Mouse (Mus musculus) MEL (cell line): Measurements from ENCODE around the gene Lmo7. TPM values are rescaled to one million over a fixed set of nuclear protein-coding genes. Genes with fewer than 3 reads are reported as not detected.

Experiments used
- DNase-seq: peaks from one replicate; pipeline ENCODE4 v3.0.0; 2011; ENCODE audit warnings: low read depth, low spot score
- H3K27ac ChIP-seq: 2 replicates; pipeline ENCODE4 v1.5.1; 2012; ENCODE audit warnings: low read depth, mild to moderate bottlenecking, control low read depth, low read length, moderate library complexity; ENCODE audit not compliant: control insufficient read depth
- H3K27me3 ChIP-seq, 2 experiments: fragments of 150-350 bp in 1 of 2; sonication (generic) in 1 of 2; 2 replicates each; pipeline ENCODE4 v1.6.1; 2012; ENCODE audit warnings: low read length in 2 of 2, mild to moderate bottlenecking in 2 of 2, improper control_type of control experiment in 1 of 2, moderate library complexity in 1 of 2; ENCODE audit not compliant: insufficient read depth in 2 of 2, control insufficient read depth in 1 of 2
- H3K36me3 ChIP-seq, 2 experiments: 2 replicates each; pipeline ENCODE4 v1.6.1; 2012 to 2014; ENCODE audit warnings: low read length in 2 of 2, improper control_type of control experiment in 1 of 2, inconsistent platforms in 1 of 2, mild to moderate bottlenecking in 1 of 2; ENCODE audit not compliant: insufficient read depth in 2 of 2, control insufficient read depth in 1 of 2
- H3K4me1 ChIP-seq, 2 experiments: fragments of 150-350 bp in 1 of 2; sonication (generic) in 1 of 2; 2 replicates each; pipeline ENCODE4 v1.6.1; 2012; ENCODE audit warnings: low read length in 2 of 2, improper control_type of control experiment in 1 of 2, mild to moderate bottlenecking in 1 of 2; ENCODE audit not compliant: insufficient read depth in 2 of 2, control insufficient read depth in 1 of 2
- H3K4me3 ChIP-seq, 2 experiments: fragments of 150-350 bp in 1 of 2; sonication (generic) in 1 of 2; 2 replicates each; pipeline ENCODE4 v1.5.1; 2012; ENCODE audit warnings: low read depth in 2 of 2, low read length in 2 of 2, mild to moderate bottlenecking in 2 of 2, moderate library complexity in 2 of 2, control low read depth in 1 of 2, improper control_type of control experiment in 1 of 2; ENCODE audit not compliant: control insufficient read depth in 1 of 2, insufficient read depth in 1 of 2
- H3K79me2 ChIP-seq: 2 replicates; pipeline ENCODE4 v1.6.1; 2012; ENCODE audit warnings: mild to moderate bottlenecking, low read length, moderate library complexity; ENCODE audit not compliant: control insufficient read depth, poor library complexity, insufficient read depth
- H3K9ac ChIP-seq: 2 replicates; pipeline ENCODE4 v1.6.1; 2012; ENCODE audit warnings: low read depth, mild to moderate bottlenecking, control low read depth, low read length, moderate library complexity; ENCODE audit not compliant: control insufficient read depth, poor library complexity, severe bottlenecking
- H3K9me3 ChIP-seq: fragments of 150-350 bp; sonication (generic); replicated peaks from 2 replicates; pipeline ENCODE4 v1.6.1; 2012; ENCODE audit warnings: mild to moderate bottlenecking, low read length, improper control_type of control experiment, moderate library complexity; ENCODE audit not compliant: insufficient read depth
- CHD1 ChIP-seq: IDR thresholded peaks from 2 replicates; pipeline ENCODE4 v1.6.1; 2012; ENCODE audit warnings: low read depth, mild to moderate bottlenecking, inconsistent platforms, low read length, improper control_type of control experiment
- CTCF ChIP-seq, 3 experiments: IDR thresholded peaks in 2 of 3; conservative IDR thresholded peaks in 1 of 3; 2 replicates each; pipeline ENCODE4 v1.5.1; 2011 to 2012; ENCODE audit warnings: low read length in 3 of 3, low read depth in 2 of 3, mild to moderate bottlenecking in 2 of 3, improper control_type of control experiment in 1 of 3, inconsistent platforms in 1 of 3, mixed read lengths in 1 of 3, moderate library complexity in 1 of 3; ENCODE audit not compliant: control insufficient read depth in 1 of 3, insufficient read depth in 1 of 3, poor library complexity in 1 of 3, severe bottlenecking in 1 of 3
- KAT2A ChIP-seq: conservative IDR thresholded peaks from 2 replicates; pipeline ENCODE4 v1.6.1; 2012; ENCODE audit warnings: low read depth, low read length, improper control_type of control experiment, inconsistent platforms
- MAFK ChIP-seq: IDR thresholded peaks from 2 replicates; pipeline ENCODE4 v1.6.1; 2011; ENCODE audit warnings: low read depth, mild to moderate bottlenecking, low read length, improper control_type of control experiment, borderline replicate concordance
- MAZ ChIP-seq: IDR thresholded peaks from 2 replicates; pipeline ENCODE4 v1.6.1; 2012; ENCODE audit warnings: low read depth, mild to moderate bottlenecking, inconsistent platforms, low read length, improper control_type of control experiment
- POLR2A ChIP-seq, 2 experiments: IDR thresholded peaks; 2 replicates each; pipeline ENCODE4 v1.6.1; 2011 to 2012; ENCODE audit warnings: low read length in 2 of 2, mild to moderate bottlenecking in 2 of 2, control low read depth in 1 of 2, improper control_type of control experiment in 1 of 2, low read depth in 1 of 2, moderate library complexity in 1 of 2; ENCODE audit not compliant: control insufficient read depth in 1 of 2, insufficient read depth in 1 of 2, poor library complexity in 1 of 2
- RCOR1 ChIP-seq: IDR thresholded peaks from 2 replicates; pipeline ENCODE4 v1.6.1; 2012; ENCODE audit warnings: low read depth, mild to moderate bottlenecking, inconsistent platforms, low read length, improper control_type of control experiment
- SIN3A ChIP-seq: IDR thresholded peaks from 2 replicates; pipeline ENCODE4 v1.6.1; 2012; ENCODE audit warnings: low read length, improper control_type of control experiment, inconsistent platforms
- SMC3 ChIP-seq: IDR thresholded peaks from 2 replicates; pipeline ENCODE4 v1.6.1; 2011; ENCODE audit warnings: low read depth, low read length, improper control_type of control experiment
- TBP ChIP-seq: IDR thresholded peaks from 2 replicates; pipeline ENCODE4 v1.8.0; 2011; ENCODE audit warnings: low read depth, low read length, improper control_type of control experiment
- TCF12 ChIP-seq: IDR thresholded peaks from 2 replicates; pipeline ENCODE4 v1.6.1; 2014; ENCODE audit warnings: low read depth, mild to moderate bottlenecking, inconsistent platforms, low read length, improper control_type of control experiment, moderate library complexity
- USF1 ChIP-seq: IDR thresholded peaks from 2 replicates; pipeline ENCODE4 v1.6.1; 2014; ENCODE audit warnings: low read depth, mild to moderate bottlenecking, inconsistent platforms, low read length, improper control_type of control experiment, moderate library complexity
- ZMIZ1 ChIP-seq: IDR thresholded peaks from 2 replicates; pipeline ENCODE4 v1.6.1; 2012; ENCODE audit warnings: low read depth, mild to moderate bottlenecking, inconsistent platforms, low read length, improper control_type of control experiment, moderate library complexity
- polyA plus RNA-seq, 2 experiments: library from polyadenylated mRNA; stranded (reverse) in 1 of 2; unstranded in 1 of 2; fragments of >175 nt in 1 of 2; fragments of >200 nt in 1 of 2; gene quantifications; 2 replicates each; pipeline versions ENCODE4 v1.2.1 to v1.2.4; 2012; ENCODE audit warnings: low replicate concordance in 2 of 2, low read depth in 1 of 2; ENCODE audit not compliant: insufficient read length in 2 of 2, insufficient read depth in 1 of 2, missing spikeins in 1 of 2
- total RNA-seq: library from RNA; depleted of rRNA; stranded (reverse); fragments of 300-350 nt; gene quantifications from 2 replicates; pipeline ENCODE4 v1.2.3, GENCODE M21; 2012

The Lmo7 gene
- total and polyA plus RNA-seq, 3 experiments = not detected

DNA sequence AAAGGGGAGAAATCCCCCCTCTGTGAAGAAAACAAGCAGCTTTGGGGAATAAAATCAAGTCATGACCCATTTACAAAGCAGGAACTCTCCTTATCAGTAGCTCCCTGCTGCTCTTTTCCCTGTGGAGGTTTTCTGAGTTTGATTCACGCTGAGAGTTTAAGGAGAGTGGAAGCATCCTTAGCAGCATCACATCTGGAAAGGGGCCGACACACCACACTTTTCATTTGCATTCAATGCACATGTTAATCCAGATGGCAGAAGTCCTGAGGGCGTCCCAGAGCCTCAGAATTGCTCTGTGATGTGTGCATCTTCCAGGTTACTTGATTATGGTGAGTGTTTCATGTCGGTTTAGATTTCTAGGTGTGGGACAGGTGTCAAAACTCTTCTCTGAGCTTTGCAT is 25.7 kb downstream of the Lmo7 start:
- TF ChIP-seq RCOR1 (no peak), TBP (no peak), TCF12 (no peak), USF1 (no peak), KAT2A (no peak), MAZ (no peak), MAFK (no peak), SIN3A (no peak), POLR2A (IDR thresholded peaks at IDR 0.05; ENCODE audit: control insufficient read depth in 1 of 2, insufficient read depth in 1 of 2, low read depth in 1 of 2, low read length in 2 of 2, poor library complexity in 1 of 2) (no peak)
- TF ChIP-seq, all 39 proteins: peak for 0
- H3K9ac ChIP-seq = no peak overlapping the region
- H3K27me3 ChIP-seq = no peaks in the 10 kb centered on the region; a peak in 1 of 4 replicates
- H3K79me2 ChIP-seq = no peaks in the 10 kb centered on the region
- no peak overlapping the region for H3K27ac ChIP-seq
- no peak for DNase-seq
- no peaks in the 10 kb centered on the region for H3K9me3 ChIP-seq
- H3K36me3 ChIP-seq = no peaks in the 10 kb centered on the region
- H3K4me1 ChIP-seq = no peaks in the 10 kb centered on the region
- H3K4me3 ChIP-seq = no peak overlapping the region

- DNase-seq = no peak
- H3K4me3 ChIP-seq = no peak overlapping the region
- no peaks in the 10 kb centered on the region for H3K9me3 ChIP-seq
- H3K36me3 ChIP-seq = no peaks in the 10 kb centered on the region
- no peak overlapping the region for H3K9ac ChIP-seq
- no peak overlapping the region for H3K27ac ChIP-seq
- TF ChIP-seq ZMIZ1 (no peak), CTCF (IDR thresholded peaks at IDR 0.05 in 2 of 3, conservative IDR thresholded peaks at IDR 0.05 in 1 of 3; ENCODE audit: control insufficient read depth in 1 of 3, insufficient read depth in 1 of 3, low read depth in 2 of 3, low read length in 3 of 3, poor library complexity in 1 of 3, severe bottlenecking in 1 of 3) (peak in 1 of 3 experiments; percentile 17; a peak in 1 of 6 replicates), CHD1 (no peak), SMC3 (peak; percentile 16; the same call in 1 of the 2 replicates), KAT2A (no peak), RCOR1 (no peak)
- TF ChIP-seq, all 39 proteins: peak for 2
- no peaks in the 10 kb centered on the region for H3K27me3 ChIP-seq
- no peaks in the 10 kb centered on the region for H3K4me1 ChIP-seq
- no peaks in the 10 kb centered on the region for H3K79me2 ChIP-seq
Measured at GRCm38 (mm10) chr14:101762267-101762666, 32.5 kb downstream of the Lmo7 start.

- no peaks in the 10 kb centered on the region for H3K4me1 ChIP-seq
- H3K4me3 ChIP-seq = no peak overlapping the region
- no peaks in the 10 kb centered on the region for H3K36me3 ChIP-seq
- no peaks in the 10 kb centered on the region for H3K79me2 ChIP-seq
- H3K27me3 ChIP-seq = no peaks in the 10 kb centered on the region
- no peak for DNase-seq
- H3K9ac ChIP-seq = no peak overlapping the region
- H3K9me3 ChIP-seq = no peaks in the 10 kb centered on the region
- H3K27ac ChIP-seq = no peak overlapping the region
- TF ChIP-seq TCF12 = no peak
Measured at GRCm38 (mm10) chr14:101763762-101764295, 34.1 kb downstream of the Lmo7 start.
